Mouse (Mus musculus) cerebellum, postnatal 14 days (tissue): ENCODE results near the gene Ttk.

ENCODE experiments used
- DNase-seq, 2 experiments: peaks; one replicate each; pipeline ENCODE4 v3.0.0; 2021; ENCODE audit warnings: mixed read lengths in 2 of 2

Ttk gene

DNA sequence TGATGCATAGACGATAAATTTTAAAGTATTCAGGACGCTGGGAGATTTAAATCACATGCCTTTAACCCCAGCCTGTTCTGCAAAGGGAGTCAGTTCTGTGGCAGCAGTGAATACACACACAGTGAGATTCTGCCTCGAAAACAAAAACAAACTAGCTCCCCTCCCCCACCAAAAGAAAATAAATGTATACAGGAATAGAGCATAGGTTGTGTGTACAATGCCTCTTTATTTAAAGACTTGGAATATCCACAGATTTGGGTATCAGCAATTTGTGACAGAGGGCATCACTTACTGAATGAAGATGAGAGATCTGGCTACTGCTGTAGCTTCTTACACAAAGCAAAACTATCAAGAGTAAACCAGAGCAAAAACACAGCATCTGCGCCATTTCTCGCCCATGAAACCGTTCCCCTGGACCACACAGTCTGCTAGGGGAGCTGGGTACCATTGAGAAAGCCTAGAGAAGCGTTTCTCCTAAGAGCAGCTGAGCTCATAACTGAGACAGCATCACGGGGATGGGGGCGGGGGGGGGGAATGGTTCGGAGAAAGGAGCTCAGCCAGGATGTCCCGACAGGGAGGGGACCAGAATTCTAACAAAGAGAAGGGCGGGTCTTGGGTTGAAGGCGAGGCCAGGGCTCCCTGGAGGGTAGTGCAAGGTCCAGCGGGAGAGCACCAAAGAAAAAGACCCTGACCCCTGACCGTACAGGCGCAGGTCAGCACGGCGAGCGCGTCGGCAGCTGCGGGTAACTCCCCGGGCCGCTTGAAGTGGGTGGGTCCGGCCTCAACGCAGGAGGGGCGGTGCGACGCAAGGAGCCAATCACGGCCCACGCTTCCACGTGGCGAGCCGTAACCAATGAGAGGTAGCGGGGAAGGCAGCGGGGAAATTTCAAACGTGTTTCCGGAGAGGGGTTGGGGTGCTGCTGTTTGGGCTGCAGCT, at the start of gene Ttk:
Gene Ttk (plus strand): TSS at position 879 of the 937 bp plus-strand sequence.
- peak; percentile 93 to 94 for DNase-seq

- DNase-seq = no peak
These were observed 49.0 kb upstream of the Ttk start for GRCm38 (mm10) chr9:83785501-83785900.

- DNase-seq = no peak
These were observed 45.2 kb upstream of the Ttk start for GRCm38 (mm10) chr9:83789326-83789725.

GRCm38 (mm10) chr9:83796875-83797274, 37.6 kb upstream of the Ttk start:
- DNase-seq = no peak

GRCm38 (mm10) chr9:83797898-83798297, 36.6 kb upstream of the Ttk start:
- DNase-seq = peak; percentile 27 to 66

GRCm38 (mm10) chr9:83804341-83804740, 30.1 kb upstream of the Ttk start:
- no peak for DNase-seq

- peak; percentile 57 to 68 for DNase-seq
These were observed 29.1 kb upstream of the Ttk start for GRCm38 (mm10) chr9:83805164-83805976.

DNA sequence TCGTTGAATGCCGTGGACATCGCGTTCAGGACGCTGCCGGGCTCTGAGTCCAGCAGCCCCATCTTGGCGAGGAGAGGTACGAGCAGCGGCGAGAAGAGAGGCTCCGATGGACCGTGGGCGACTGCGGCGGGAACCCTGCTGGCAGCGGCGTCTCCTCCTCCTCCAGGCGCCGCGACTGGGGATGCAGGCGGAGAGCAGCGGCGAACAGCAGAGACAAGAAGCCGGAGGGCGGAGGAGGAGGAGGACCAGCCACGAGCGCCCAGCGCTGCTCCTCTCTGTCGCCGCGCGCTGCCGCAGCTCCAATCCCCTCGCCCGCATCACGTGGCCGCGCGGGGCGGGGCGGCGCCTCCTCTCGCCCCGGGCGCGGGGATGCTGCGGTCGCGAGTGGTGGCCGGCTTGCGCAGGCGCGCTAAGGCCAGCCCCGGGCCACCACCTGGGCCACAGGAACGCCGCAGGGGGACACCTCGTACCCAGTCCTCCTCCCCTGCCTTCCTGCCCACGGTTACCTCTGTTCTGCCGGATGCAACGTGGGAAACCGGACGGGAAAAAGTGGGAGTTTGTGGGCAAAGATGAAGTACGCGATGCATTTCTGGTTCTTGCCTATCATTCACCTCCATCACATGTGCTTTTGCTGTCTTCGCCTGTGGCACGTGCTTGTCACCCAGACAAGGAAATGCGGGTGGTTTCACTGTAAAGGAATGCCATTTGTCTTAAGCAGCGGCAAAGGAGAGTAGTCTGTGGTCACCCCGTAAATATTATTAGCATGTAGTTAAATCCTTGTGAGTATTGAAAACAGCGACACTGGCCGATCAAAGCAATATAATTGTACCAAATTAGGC, 28.3 kb upstream of the Ttk start, which contains the start of gene Elovl4:
Gene Elovl4 (minus strand): TSS at position 301 of the 839 bp plus-strand sequence.
- peak; percentile 90 to 94 for DNase-seq

- peak; percentile 72 to 78 for DNase-seq
These were observed 26.9 kb upstream of the Ttk start for GRCm38 (mm10) chr9:83807562-83807961.

GRCm38 (mm10) chr9:83819188-83819587, 15.3 kb upstream of the Ttk start:
- DNase-seq = no peak

DNA sequence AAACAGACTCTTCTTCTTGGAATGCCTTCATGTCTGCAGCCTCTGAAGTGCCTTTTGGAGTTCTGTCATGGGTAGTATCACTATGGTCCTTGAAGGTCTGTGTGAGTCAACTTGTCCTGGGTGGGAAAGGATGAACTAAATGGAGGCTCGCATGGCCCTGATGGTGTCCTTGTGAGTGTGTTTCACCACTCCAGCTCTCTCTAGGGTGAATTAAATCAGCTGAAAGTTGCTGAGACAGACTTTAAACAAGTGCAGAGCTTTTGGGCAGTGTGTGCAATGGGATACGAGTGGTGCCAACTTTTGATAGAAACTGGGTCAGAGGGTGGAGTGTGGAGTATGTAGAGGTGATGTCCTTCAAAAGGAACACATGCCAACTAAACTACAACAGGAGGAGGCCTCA, 13.5 kb upstream of the Ttk start:
- no peak for DNase-seq

GRCm38 (mm10) chr9:83822925-83823324, 11.6 kb upstream of the Ttk start:
- no peak for DNase-seq

GRCm38 (mm10) chr9:83829896-83830295, 4.6 kb upstream of the Ttk start:
- no peak for DNase-seq

DNA sequence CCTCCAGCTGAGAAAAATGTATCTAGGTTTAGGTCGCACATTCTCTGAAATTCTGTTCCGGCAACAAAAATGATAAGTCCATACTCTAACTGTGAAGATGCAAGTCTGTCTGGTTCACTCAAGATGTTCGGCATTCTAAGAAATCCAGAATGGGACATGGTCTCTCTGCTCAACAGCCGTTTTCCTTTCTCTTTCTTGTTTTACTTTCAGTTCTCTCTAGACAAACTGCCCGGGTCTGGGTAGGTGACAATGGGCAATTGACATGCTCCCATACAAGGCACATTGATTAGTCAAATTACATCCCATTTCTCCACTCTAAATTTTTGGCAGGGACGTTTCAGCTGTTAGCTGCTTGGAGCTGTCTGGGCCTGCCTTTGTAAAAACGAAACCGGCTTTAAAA, 3.3 kb upstream of the Ttk start:
- no peak for DNase-seq

DNA sequence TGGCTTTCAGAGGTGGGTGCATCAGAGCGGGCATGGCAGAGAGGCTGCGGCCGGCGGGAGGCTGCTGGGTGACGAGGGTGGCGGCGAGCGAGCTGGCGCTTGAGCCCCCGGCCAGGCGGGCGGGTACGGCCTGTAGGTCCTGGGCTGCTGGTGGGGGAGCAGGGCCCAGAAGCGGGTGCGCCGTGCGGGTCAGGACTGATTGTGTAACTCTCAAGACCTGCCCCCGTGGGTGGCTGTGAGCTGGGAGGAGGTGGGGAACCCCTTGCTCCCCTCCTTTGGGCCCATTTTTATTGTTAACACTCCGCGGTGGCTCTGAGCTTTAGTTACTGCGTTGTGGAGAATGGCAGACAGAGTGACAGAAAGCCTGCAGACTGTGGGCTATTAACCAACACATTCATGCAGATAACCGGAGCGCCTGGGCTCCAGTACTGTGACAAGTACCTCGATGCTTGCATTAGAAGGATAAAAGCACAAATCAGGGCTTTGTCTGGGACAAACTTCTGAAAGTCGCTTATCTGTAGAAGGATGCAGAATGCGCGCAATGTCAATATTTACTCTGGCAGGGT, 342 bp downstream of the Ttk start:
- no peak for DNase-seq

DNA sequence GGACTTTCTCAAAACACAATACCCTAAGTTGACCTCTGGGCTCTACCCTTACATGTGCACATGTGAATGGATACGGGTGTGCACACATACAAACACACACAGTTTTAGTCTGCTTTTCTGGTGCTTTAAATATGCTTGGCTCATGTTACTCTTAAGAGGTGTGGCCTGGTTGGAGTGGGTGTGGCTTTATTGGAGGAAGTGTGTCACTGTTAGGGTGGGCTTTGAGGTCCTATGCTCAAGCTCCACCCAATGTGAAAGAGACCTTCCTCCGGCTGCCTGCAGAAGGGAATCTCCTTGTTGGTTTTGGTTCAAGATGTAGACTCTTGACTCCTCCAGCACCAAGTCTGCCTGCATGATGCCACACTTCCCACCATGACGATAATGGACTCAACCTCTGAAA, 18.0 kb downstream of the Ttk start:
- no peak for DNase-seq

DNA sequence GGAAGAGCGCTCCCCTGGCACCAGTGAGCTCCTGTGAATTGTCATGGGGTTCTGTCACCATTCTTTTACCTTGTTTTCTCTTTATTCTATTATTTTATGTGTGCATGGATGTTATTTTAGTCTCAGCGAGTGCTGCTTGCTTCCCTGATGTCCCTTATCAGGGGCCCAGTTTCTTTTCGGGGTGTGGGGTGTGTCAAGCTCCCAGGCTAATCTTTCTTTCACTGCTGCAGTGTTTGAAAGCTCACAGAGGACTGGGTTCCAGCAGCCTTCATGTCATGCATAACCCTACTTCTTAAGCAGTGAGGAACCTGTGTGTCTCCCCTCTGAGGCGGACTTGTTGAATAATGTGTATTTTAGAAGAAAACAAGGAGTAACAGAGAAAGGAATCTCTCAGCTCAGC, 30.7 kb downstream of the Ttk start:
- DNase-seq = no peak

GRCm38 (mm10) chr9:83882191-83882590, 47.7 kb downstream of the Ttk start:
- DNase-seq = peak; percentile 13 to 15

- no peak for DNase-seq
These were observed 51.7 kb downstream of the Ttk start for GRCm38 (mm10) chr9:83886149-83886548.

- DNase-seq = no peak
These were observed 53.7 kb downstream of the Ttk start for GRCm38 (mm10) chr9:83888214-83888613.

- no peak for DNase-seq
These were observed 58.6 kb downstream of the Ttk start for GRCm38 (mm10) chr9:83893073-83893472.

GRCm38 (mm10) chr9:83893767-83894330, 59.4 kb downstream of the Ttk start:
- no peak for DNase-seq
